Mouse (Mus musculus) liver, postnatal 0 days (tissue): ENCODE data around the gene C2cd4c. TPM values are rescaled to one million over a fixed set of nuclear protein-coding genes. Genes with fewer than 3 reads are reported as not detected.

Experiments
- ATAC-seq: fragments of 200-750 bp; cut with Nextera tagmentation; 2 replicates; pipeline ENCODE4 v1.8.0; 2017; ENCODE audit warnings: mild to moderate bottlenecking, moderate library complexity
- DNase-seq: peaks from one replicate; pipeline ENCODE4 v3.0.0-alpha.2; 2016
- H3K27ac ChIP-seq: fragments of 300-500 bp; sonication (generic); 2 replicates; pipeline ENCODE4 v1.5.1; 2014; ENCODE audit warnings: antibody characterized with exemption, moderate library complexity, mild to moderate bottlenecking, low read depth
- H3K27me3 ChIP-seq: fragments of 300-500 bp; sonication (generic); 2 replicates; pipeline ENCODE4 v1.6.1; 2014; ENCODE audit warnings: low read length, control low read depth, mixed read lengths; ENCODE audit not compliant: insufficient read depth
- H3K36me3 ChIP-seq: fragments of 300-500 bp; sonication (generic); replicated peaks from 2 replicates; pipeline ENCODE4 v1.6.1; 2014; ENCODE audit warnings: mild to moderate bottlenecking, control low read depth, low read length, moderate library complexity, mixed read lengths; ENCODE audit not compliant: insufficient read depth
- H3K4me1 ChIP-seq: fragments of 300-500 bp; sonication (generic); 2 replicates; pipeline ENCODE4 v1.6.1; 2014; ENCODE audit warnings: antibody characterized with exemption, mild to moderate bottlenecking, control low read depth; ENCODE audit not compliant: insufficient read depth
- H3K4me2 ChIP-seq: fragments of 300-500 bp; sonication (generic); 2 replicates; pipeline ENCODE4 v1.6.1; 2014; ENCODE audit warnings: low read depth, mild to moderate bottlenecking, low read length, moderate library complexity, mixed read lengths
- H3K4me3 ChIP-seq: fragments of 300-500 bp; sonication (generic); 2 replicates; pipeline ENCODE4 v1.5.1; 2014; ENCODE audit warnings: low read depth, low read length
- H3K9ac ChIP-seq: fragments of 300-500 bp; sonication (generic); replicated peaks from 2 replicates; pipeline ENCODE4 v1.6.1; 2014; ENCODE audit warnings: mild to moderate bottlenecking, moderate library complexity
- H3K9me3 ChIP-seq: fragments of 300-500 bp; sonication (generic); 2 replicates; pipeline ENCODE4 v1.6.1; 2016; ENCODE audit warnings: mild to moderate bottlenecking, control low read depth, low read length, mixed read lengths
- CTCF ChIP-seq: sonication (generic); IDR thresholded peaks from 2 replicates; pipeline ENCODE4 v1.5.1; 2016; ENCODE audit warnings: antibody characterized with exemption, low read depth
- EP300 ChIP-seq: IDR thresholded peaks from 2 replicates; pipeline ENCODE4 v1.6.1; 2016; ENCODE audit warnings: antibody characterized with exemption, low read depth, mild to moderate bottlenecking
- WGBS: fragments of 180-500 bp; shearing (Covaris S2); extraction: QIAGEN DNeasy Blood & Tissue Kit; methylation state at CpG from one replicate; pipeline ENCODE4 v1.1.7; 2014; ENCODE audit not compliant: insufficient replicate concordance; 5-methylcytosine and 5-hydroxymethylcytosine counted together
- polyA plus RNA-seq: library from polyadenylated mRNA; unstranded; fragments of >200 nt; fragmentation: Nextera tagmentation; extraction: Ambion mirVana; gene quantifications from 2 replicates; pipeline ENCODE4 v1.2.1, GENCODE M21; 2015

The C2cd4c gene
- polyA plus RNA-seq, 1 experiment from 2014 or later: not detected

- Histone ChIP-seq H3K27me3 (no peaks in the 10 kb centered on the region), H3K4me3 (no peak overlapping the region), H3K4me2 (no peak overlapping the region), H3K9ac (no peak overlapping the region), H3K36me3 (no peaks in the 10 kb centered on the region), H3K9me3 (no peaks in the 10 kb centered on the region), H3K27ac (no peak overlapping the region), H3K4me1 (peaks cover 3% of the 10 kb centered on the region; the same call in 1 of the 2 replicates)
- TF ChIP-seq EP300: no peak
- no peak for TF ChIP-seq CTCF
- DNase-seq: peak; percentile 2
- WGBS: 82% methylated on average over 2 of the region's 2 CpGs
- ATAC-seq: no peak
Observed at GRCm38 (mm10) chr10:79559716-79560115, 54.1 kb downstream of the C2cd4c start.

GRCm38 (mm10) chr10:79557496-79557895, 56.3 kb downstream of the C2cd4c start:
- no peak for ATAC-seq
- H3K27me3 ChIP-seq: no peaks in the 10 kb centered on the region
- H3K27ac ChIP-seq: no peak overlapping the region
- no peak overlapping the region for H3K4me3 ChIP-seq
- TF ChIP-seq EP300 (no peak), CTCF (no peak)
- no peaks in the 10 kb centered on the region for H3K9me3 ChIP-seq
- WGBS: 89% methylated on average over 5 of the region's 5 CpGs
- no peak overlapping the region for H3K4me2 ChIP-seq
- H3K9ac ChIP-seq: no peak overlapping the region
- H3K36me3 ChIP-seq: no peaks in the 10 kb centered on the region
- DNase-seq: peak; percentile 7
- H3K4me1 ChIP-seq: peaks cover 18% of the 10 kb centered on the region

GRCm38 (mm10) chr10:79556951-79557350, 56.9 kb downstream of the C2cd4c start:
- peak; percentile 4 for DNase-seq

More at GRCm38 (mm10) chr10:79556951-79557350, 56.9 kb downstream of the C2cd4c start:
- Histone ChIP-seq H3K9me3 (no peaks in the 10 kb centered on the region), H3K4me3 (no peak overlapping the region), H3K4me2 (no peak overlapping the region), H3K9ac (no peak overlapping the region), H3K27me3 (no peaks in the 10 kb centered on the region), H3K4me1 (peaks cover 18% of the 10 kb centered on the region), H3K27ac (no peak overlapping the region), H3K36me3 (no peaks in the 10 kb centered on the region)
- ATAC-seq: no peak
- no peak for TF ChIP-seq EP300
- 80% methylated on average over 5 of the region's 5 CpGs for WGBS

Other genes starting within 250 kb of the C2cd4c start
- not detected in 2 replicates for gene Vmn2r83, start 145.3 kb downstream of the C2cd4c start, polyA plus RNA-seq
- gene Plpp2, start 80.2 kb downstream of the C2cd4c start, polyA plus RNA-seq: 32.7 and 38.8 TPM in 2 replicates
- gene Mier2, start 58.8 kb downstream of the C2cd4c start, polyA plus RNA-seq: 8.6 and 9.0 TPM in 2 replicates
- gene Theg, start 26.7 kb downstream of the C2cd4c start, polyA plus RNA-seq: not detected in 2 replicates
- gene Shc2, start 23.9 kb upstream of the C2cd4c start, polyA plus RNA-seq: 0.05 and 0.07 TPM in 2 replicates
- gene Odf3l2, start 31.7 kb upstream of the C2cd4c start, polyA plus RNA-seq: not detected in 2 replicates
- 0.12 and 0.19 TPM in 2 replicates for gene Madcam1, start 50.5 kb upstream of the C2cd4c start, polyA plus RNA-seq
- gene Tpgs1, start 55.3 kb upstream of the C2cd4c start, polyA plus RNA-seq: 24.9 and 25.8 TPM in 2 replicates
- gene Cdc34, start 68.2 kb upstream of the C2cd4c start, polyA plus RNA-seq: 77.6 and 80.1 TPM in 2 replicates
- gene Gzmm, start 75.0 kb upstream of the C2cd4c start, polyA plus RNA-seq: 0.09 and 0.13 TPM in 2 replicates
- 979 and 1,075 TPM in 2 replicates for gene Bsg, start 90.5 kb upstream of the C2cd4c start, polyA plus RNA-seq
- 0.04 and 0.06 TPM in 2 replicates for gene Hcn2, start 102.6 kb upstream of the C2cd4c start, polyA plus RNA-seq
- 9.9 and 12.6 TPM in 2 replicates for gene Polrmt, start 132.6 kb upstream of the C2cd4c start, polyA plus RNA-seq
- not detected in 2 replicates for gene Fgf22, start 141.1 kb upstream of the C2cd4c start, polyA plus RNA-seq
- 28.2 and 34.1 TPM in 2 replicates for gene Rnf126, start 152.9 kb upstream of the C2cd4c start, polyA plus RNA-seq
- 0.36 and 0.63 TPM in 2 replicates for gene Fstl3, start 163.2 kb upstream of the C2cd4c start, polyA plus RNA-seq
- 5.0 and 7.2 TPM in 2 replicates for gene Prss57, start 176.9 kb upstream of the C2cd4c start, polyA plus RNA-seq
- 7.9 and 9.2 TPM in 2 replicates for gene Palm, start 179.5 kb upstream of the C2cd4c start, polyA plus RNA-seq
- gene Misp, start 207.0 kb upstream of the C2cd4c start, polyA plus RNA-seq: 1.00 and 1.3 TPM in 2 replicates
- gene Ptbp1, start 240.4 kb upstream of the C2cd4c start, polyA plus RNA-seq: 55.4 and 59.1 TPM in 2 replicates